Mouse (Mus musculus): ENCODE measurements around the gene Btg1.

Btg1 gene

GRCm38 (mm10) chr10:96663739-96664430, 47.1 kb downstream of the Btg1 start:
- DNase-seq (ENCODE audit: low spot score): no peak

All from embryo, embryonic 10 days (tissue).